ENCODE assay signal across 2 mouse cellular contexts in genomic region chr19:4876755-4877154, GRCm38 (mm10).
TF ChIP-seq lines count a peak whose summit lies in the region.

No protein-coding gene starts in this region.

TF ChIP-seq in ES-E14, 5 proteins besides CTCF, POLR2A, EP300 and RAD21 (continued from another document):
- TF ChIP-seq MAFK (IDR thresholded peaks at IDR 0.05; ENCODE audit: insufficient read depth, low read depth, low read length) = peak; percentile 39; the same call in 1 of the 2 replicates
TF ChIP-seq in ES-E14: peak in this region for 1.

TF ChIP-seq in myocyte, 11 proteins besides CTCF, POLR2A, EP300 and RAD21 (continued from another document):
- TF ChIP-seq MYOG (IDR thresholded peaks at IDR 0.05; ENCODE audit: control insufficient read depth in 1 of 3, insufficient read depth in 1 of 3, insufficient read length in 2 of 3, low read depth in 2 of 3) (peak in 1 of 3 experiments; percentile 63), MYOD1 (IDR thresholded peaks at IDR 0.05; ENCODE audit: control insufficient read depth in 1 of 3, insufficient read length in 2 of 3, low read depth in 2 of 3) (peak in 1 of 3 experiments; percentile 39), POLR2AphosphoS2 (IDR thresholded peaks at IDR 0.05; ENCODE audit: insufficient read length, low read depth) (no peak)
